Mouse (Mus musculus) megakaryocyte-erythroid progenitor cell, adult 5-6 weeks (primary cell): ENCODE data around the gene Ampd1. TPM values are rescaled to one million over a fixed set of nuclear protein-coding genes. Genes with fewer than 3 reads are reported as not detected.

Experiments
- ATAC-seq: replicated peaks from 2 replicates; pipeline ENCODE4 v1.8.0; 2016; ENCODE audit warnings: mild to moderate bottlenecking, inconsistent platforms; ENCODE audit not compliant: severe bottlenecking, poor library complexity, low FRiP score, low TSS enrichment
- total RNA-seq, 2 experiments: library from RNA; stranded (forward) in 1 of 2; stranded (reverse) in 1 of 2; fragments of 200-1000, 215-1000 nt in 1 of 2; fragments of >200 nt in 1 of 2; fragmentation: Nextera tagmentation in 1 of 2; gene quantifications; 2 replicates each; pipeline ENCODE4 v1.2.3; 2014 to 2017

The Ampd1 gene
- total RNA-seq, 2 experiments from 2014 or later, result not detected

DNA sequence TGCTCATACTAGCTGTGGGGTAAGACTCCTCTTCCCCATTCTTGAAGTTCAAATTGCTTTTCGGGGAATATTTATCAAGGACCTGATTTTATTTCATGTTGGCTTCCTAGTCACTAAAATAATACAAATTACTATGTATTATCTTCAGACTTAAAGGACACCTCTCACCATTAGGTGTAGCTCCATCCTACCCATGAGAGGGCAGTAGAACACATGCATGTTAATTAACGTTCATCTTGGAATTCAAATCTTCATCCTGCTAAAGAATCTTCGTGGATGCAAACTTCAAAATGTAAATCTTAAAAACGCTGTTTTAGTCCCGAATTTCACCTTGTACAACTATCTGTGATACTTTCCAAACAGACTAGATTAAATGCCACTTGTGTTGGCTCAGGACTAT is 27.4 kb downstream of the Ampd1 start:
- ATAC-seq, result no peak

DNA sequence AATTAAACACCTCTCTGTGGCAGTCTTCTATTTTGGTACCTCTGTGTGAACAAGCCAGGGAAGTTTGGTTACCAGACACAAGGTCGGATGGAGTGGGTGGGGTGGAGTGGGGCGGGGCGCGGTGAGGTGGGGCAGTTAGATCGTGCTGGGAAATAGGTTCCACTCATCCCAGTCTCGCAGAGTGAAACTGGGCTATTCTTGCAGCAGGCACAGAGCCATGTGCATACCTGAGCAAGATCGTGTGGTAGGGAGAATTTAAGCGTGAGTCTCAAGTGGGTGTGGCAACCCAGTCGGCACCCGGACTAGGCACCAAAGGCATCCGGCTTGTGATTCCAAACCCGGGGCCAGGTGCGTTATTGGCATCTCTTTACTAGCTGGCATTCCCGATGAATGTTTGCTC is 28.1 kb downstream of the Ampd1 start:
- peak; percentile 31; the same call in 1 of the 2 replicates for ATAC-seq

DNA sequence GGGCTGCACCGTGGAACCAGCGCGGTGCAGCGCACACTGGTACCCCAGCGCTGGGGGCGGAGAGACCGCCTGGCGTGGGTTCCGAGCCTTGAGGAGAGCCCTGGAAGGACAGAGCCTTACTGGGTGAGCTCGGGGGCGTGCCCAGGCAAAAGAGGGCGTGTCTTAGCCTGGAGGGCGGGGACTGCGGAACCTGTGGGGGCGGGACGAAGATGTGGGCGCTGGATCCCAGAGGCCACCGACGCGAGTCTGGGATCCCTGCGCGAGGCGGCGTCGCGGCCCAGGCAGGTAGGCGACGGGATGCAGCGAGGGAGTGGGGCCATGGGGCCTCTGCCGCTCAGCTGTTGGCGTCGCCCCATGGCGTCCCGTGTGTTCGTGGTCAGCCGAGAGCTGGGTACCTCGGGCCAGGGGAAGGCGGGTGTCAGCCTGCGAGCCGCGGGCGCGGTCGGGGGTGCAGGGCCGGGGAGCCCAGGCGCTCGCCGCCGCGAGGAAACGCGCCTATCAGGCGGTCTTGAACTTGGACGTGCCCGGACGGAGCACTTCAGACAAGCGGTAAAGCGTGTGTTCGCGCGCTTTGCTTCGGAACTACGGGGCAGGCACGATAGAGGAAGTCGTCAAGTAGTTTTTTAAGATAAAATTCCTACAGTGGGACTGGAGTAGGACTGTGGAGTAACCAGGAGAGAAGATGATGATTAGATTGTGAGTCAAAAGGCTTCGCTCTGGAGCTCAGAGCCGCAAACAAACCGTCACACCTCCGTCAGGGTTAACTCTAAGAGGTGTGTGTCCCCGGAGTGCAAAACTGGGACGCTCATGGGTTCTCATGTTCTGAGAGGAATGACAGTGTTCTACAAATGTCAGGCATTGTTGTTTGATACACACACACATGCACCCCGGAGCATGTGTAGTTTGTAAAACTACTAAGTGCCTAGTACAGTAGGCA is 28.9 kb downstream of the Ampd1 start, which contains the start of gene Dennd2c:
Dennd2c (plus strand) TSS at position 151 of the 937 bp plus-strand sequence.
- peak; percentile 98 for ATAC-seq

DNA sequence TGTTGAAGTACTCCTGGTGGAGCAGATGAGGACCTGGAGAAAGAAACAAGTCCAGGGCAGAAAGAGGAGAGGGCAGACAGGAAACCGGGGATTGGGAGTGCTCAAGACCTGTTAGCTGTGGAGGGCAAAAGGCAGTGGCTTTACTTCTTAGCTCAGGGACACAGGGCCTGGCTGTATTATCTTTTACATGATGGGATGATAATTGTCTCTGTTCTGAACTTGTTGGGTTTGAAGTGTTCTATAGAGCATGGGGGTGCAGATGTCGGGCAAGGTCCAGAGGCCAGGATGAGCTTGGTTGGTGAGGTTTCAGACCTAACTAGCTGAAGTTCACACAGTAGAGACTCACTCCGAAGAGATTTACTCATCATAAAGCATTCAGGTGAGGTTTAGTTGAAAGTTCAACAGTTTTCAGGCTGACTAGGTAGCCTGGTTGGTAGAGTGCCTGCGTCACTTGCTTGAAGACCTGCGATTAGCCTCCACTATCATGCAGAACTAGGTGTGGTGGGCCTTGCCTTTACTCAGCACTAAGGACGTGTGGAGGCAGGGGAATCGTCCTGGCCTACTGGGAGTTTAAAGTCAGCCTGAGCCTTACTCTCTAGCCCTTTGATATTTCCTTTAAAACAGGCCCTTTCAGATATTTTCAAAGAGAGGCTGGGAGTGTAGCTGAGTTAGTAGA is 33.9 kb downstream of the Ampd1 start:
- no peak for ATAC-seq

DNA sequence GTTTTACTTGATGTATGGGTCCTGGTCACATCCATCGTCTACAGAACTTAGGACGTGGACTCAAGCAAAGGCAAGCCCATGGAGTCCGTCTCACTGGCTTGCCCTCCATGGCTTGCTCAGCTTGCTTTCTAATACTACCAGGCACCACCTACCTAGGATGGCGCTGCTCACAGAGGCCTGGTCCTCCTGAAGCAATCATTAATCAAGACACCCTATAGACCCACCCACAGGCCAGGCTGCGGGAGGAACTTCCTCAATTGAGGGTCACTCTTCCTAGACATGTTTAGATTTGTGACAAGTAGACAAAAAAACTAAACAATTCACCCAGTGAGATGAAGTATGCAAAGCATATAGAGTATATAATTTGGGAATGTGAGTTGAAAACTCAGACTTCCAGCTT is 38.4 kb downstream of the Ampd1 start:
- no peak for ATAC-seq

DNA sequence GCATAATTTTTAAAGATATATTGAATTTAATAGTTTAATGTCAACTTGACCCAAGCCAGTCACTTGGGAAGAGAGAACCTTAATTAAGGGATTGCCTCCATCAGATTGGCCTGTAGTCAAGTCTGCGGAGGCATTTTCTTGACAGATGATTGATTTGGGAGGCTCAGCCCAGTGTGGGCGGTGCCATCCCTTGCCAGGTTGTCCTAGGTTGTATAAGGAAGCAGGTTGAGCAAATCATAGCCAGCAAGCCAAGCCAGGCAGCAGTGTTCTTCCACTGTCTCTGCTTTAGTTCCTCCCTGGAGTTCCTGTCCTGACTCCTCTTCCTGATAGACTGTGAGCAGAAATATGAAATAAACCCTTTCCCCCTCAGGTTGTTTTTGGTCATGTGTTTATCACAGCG is 49.8 kb downstream of the Ampd1 start:
- ATAC-seq, result no peak

DNA sequence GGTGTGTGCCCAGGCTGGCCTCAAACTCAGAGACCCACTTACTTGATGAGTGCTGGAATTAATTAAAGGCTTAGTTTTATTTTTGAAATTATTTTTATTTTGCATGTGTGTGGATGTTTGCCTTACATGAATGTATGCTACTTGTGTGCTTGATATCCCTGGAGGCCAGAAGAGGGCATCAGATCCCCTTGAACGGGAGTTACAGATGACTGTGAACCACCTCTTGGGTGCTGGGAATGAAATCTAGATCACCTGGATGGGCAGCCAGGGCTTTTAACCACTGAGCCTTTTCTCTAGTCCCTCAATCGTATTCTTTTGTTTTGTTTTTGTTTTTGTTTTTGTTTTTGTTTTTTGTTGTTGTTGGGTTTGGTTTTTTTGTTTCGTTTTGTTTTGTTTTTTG is 52.3 kb downstream of the Ampd1 start:
- no peak for ATAC-seq

DNA sequence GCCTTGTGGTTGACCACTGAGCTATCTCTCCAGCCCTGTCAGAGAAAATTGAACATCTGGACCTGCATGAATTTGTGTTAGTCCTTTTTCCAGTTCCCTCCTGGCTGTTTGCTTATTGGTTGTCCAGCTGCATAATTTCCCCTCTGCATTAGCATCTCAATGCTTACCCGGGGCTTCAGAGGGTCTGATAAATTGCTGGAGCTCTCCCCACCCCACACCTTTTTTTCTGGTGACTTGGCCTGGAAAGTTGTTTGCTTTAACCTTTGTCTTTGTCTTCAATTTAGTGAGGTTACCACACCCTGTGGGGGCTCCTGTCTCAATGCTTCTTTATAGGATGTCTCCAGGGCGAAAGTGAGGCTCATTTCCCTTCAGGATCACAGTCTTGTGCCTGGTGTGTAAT is 53.4 kb downstream of the Ampd1 start:
- ATAC-seq, result no peak

DNA sequence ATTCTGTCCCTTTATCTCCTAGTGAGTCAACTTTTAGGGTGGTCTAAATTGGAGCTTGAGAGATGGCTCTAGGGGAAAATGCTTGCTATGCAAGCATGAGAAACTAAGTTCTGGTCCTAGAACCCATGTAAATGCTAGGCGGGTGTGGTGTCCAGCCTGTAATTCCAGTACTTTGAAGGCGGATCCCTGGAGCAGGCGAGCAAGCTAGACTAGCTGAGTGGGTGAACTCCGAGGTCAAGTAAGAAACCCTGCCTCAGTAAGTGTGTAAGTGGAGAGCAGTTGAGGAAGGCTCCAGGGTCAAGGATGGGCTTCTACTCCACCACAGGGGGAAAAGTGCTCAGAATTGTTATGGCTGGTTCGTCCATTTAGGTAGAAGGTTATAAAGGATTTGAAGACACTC is 53.9 kb downstream of the Ampd1 start:
- ATAC-seq, result no peak

DNA sequence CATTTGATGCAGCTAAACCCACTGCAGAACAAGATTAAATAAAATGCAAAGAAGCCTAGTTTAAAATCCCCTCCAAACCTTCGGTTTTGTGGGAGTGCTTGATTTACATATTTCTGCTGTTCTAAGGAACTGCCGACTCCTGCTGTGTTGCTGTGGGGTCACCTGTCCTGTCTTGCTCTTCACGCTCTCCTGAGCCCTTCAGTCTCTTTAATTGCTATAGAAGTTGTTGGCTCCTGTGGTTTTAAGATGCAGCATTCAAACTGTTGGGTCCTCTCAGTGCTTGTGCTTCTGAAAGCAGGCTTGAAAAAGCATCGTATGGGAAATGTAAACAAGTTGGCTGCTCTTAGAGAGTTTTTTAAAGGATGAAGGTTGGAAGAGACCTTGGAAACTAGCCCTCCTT is 54.4 kb downstream of the Ampd1 start:
- no peak for ATAC-seq

DNA sequence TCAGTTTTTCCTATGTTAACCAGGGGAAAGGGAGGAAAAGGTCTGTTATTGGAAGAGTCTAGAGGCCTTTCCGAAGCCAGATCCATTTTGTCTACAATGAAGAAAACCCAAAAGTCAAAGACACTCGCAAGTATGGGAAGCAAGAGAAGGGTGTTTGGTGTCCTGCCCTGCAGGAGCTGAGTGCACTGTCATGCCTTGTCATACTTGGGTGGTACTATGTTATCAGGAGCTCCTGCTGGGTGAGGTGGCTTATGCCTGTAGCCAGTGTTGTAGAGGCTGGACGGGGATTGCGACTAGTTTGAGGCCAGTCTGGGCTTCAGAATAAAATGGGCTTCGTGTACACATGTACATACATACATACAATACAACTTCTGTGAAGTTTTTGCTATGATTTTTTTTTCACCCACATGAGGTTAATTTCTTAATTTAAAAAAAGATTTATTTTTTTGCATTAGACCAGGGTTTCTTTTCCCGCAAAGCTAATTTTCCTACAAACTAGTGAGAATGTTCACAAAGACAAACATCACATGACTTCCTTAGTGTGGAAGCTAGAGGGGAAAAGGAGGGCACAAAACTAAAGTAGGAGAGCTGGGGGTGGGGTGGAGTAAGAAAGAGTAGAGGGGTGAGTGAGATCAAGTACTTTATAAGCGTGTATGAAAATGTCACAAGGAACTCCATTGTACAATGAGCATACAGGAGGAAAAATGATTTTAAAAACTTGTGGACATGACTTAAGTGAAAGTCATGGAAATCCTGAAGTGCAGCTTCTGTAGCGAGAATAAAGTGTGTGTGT is 55.7 kb downstream of the Ampd1 start:
- ATAC-seq, result peak; percentile 95

DNA sequence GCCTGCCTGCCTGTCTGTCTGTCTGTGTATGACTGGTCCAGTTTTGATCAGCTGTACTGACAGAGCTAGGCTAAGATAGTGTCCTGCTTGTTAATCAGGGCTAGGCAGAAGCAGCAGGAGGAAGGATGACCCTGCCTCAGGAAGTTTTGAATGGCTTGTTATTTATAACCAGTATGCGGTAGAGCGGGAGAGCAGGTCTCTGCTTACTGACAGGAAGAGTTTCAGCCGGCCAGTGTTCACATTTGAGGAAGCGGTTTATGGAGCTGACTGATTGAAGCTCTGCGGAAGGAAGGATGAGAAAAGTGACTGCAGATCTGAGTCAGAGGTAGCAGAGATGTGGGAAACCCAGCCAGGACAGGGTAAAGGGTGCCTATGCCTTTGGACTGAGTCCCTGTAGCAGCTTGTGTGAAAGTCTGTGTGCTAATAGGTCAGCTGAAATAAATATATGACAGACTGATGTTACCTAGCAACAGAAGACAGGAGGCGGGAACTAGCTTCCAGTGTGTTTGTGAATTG is 56.5 kb downstream of the Ampd1 start:
- ATAC-seq, result peak; percentile 75

DNA sequence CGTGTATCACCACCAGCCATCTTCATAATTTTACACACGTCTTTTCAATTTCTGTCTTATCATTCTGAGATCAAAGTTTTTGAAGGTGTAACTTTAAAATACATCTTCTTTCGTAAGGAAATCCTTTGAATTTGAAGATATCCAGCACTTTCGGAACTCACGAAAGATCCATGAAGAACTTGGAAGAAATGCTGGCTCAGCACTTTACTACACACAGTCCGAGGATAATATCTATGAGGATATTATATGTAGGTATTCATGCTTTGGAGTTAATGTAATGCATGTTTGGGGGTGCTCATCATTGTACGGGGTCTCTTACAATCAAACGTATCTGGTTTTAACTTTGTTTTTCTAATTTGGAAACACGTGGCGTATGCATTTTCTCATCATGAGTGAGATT is 59.3 kb downstream of the Ampd1 start:
- ATAC-seq, result no peak

DNA sequence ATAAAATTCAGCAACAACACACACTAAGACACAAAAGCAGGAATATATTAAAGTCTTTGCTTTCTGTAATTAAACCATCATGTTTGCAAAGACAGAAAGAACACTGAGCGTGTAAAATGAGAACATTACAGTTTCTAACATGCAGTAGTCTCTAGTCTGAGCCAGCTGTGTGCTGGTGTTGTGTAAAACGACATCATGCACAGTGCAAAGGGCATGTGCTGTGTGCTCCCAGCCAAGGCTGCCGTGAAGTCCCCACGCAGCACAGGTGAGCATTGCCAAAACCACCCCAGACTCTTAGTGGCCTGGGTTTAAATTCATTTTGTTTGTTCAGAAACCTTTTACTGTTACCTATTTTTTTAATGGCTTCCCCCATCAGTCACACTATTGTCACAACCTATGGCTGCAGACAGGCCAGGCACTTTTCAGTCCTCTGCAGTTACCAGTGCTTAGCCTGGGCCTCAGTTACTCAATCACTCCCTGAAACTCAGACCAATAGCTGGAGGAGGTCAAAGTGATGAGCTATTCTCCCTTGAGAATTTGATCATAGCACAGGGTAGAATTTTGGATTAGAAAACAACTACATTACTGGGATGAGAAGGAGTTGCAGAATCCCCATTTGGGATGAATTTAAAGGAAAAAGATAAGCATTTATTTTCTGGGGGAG is 62.7 kb downstream of the Ampd1 start:
- ATAC-seq, result no peak

DNA sequence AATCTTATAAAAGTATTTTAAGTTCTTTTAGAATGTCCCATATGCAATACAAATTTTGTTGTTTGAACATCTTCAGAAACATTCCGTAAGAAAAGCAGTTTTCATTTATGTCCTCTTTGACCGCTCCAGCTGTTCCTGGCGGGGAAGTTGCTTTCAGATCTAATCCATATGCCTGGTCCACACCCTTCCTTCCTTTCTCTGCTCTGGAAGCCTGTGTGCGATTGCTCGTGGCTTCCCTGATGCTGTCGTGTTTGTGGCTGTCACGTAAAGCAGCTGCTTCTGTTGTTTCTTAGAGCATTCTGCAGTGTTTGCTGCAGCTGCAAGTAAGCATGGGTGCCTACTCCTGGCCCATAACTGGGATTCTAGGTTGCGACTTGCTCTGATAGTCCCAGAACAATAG is 65.2 kb downstream of the Ampd1 start:
- ATAC-seq, result no peak

DNA sequence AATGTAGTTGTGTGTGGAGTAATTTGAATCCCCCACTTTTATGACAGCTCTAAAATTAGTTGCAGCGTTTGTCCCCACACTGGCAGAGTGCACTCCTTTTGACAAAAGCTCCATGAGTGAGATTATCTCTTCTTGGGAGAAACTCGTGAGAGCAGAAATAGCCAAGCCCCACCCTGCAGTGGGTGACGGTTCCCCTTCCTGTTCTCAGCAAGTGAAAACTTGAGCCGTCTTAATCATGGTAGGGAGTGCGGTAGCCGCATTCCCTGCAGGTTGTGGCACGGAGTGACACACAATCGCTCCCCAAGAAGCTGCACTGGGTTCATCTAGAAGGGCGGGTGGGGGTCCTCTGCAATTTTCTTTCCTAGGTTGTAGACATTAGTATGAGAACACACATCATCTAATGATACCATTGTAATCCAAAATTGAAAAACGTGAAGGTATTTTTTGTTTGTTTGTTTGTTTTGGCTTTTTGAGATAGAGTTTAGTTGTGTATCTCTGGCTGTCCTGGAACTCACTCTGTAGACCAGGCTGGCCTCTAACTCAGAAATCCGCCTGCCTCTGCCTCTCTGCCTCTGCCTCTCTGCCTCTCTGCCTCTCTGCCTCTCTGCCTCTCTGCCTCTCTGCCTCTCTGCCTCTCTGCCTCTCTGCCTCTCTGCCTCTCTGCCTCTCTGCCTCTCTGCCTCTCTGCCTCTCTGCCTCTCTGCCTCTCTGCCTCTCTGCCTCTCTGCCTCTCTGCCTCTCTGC is 66.5 kb downstream of the Ampd1 start:
- peak; percentile 82 for ATAC-seq

DNA sequence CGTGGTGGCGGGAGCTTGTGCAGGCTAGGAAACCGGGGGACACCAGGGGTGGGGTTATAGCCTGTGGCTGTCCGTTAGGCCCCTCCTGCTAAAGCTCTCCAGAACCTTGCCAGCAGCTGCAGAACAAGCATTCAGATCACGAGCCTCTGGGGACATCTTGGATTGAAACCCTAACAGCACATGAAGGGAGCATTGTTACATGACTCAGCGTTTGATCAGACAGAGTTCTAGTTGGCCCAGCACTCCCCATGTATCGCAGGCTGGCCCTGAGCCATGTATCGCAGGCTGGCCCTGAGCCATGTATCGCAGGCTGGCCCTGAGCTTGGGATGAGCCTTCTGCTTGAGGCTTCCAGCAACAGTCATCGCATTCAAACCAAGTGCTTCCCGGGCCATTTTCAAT is 67.5 kb downstream of the Ampd1 start:
- ATAC-seq, result peak; percentile 84

DNA sequence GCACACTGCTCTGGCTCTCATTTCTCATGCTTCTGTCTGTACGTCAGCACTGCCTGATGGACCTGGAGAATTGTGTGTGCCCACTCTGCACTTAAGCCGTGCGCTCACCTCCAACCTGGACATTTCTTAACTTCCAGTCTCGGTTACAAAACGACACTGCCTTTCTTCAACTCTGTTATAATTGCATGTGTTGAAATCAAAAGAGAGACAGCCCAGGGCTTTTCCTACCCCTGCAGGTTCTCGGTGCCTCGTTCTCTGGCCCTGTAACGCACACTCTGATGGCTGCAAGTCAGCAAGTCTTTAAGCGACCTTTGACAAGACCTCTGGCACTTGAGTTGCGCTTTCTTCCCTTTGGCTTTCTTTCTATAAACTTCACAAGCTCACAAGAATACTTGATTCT is 68.6 kb downstream of the Ampd1 start:
- no peak for ATAC-seq

DNA sequence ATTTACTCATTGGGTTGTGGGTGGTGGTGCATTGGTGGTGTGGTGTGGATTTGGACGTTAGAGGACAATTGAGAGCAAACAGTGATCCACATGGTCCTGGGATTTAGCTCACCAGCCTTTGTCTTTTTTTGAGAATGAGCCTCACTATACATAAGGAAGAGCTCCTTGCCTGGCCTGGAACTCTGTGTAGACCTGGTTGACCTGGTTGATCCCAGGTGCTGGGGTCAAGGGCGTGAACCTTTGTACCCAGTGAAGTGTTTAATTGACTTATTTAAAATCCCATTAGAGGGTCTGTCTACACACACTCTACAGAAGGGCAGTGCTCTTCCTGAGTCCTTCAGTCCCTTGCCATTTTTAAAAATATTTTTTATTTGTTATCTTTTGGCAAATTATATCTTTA is 71.5 kb downstream of the Ampd1 start:
- ATAC-seq, result no peak
